Mouse (Mus musculus) heart, embryonic 15.5 days (tissue): ENCODE data around the gene Cct4. TPM values are rescaled to one million over a fixed set of nuclear protein-coding genes. Genes with fewer than 3 reads are reported as not detected.

Experiments
- ATAC-seq: fragments of 200-750 bp; cut with Nextera tagmentation; replicated peaks from 2 replicates; pipeline ENCODE4 v1.8.0; 2017; ENCODE audit warnings: low read depth, moderate TSS enrichment; ENCODE audit not compliant: insufficient number of reproducible peaks, insufficient read depth, low FRiP score
- H3K27ac ChIP-seq: fragments of 300-500 bp; sonication (generic); 2 replicates; pipeline ENCODE4 v1.5.1; 2015; ENCODE audit warnings: mild to moderate bottlenecking, inconsistent platforms
- H3K27me3 ChIP-seq: fragments of 300-500 bp; sonication (generic); 2 replicates; pipeline ENCODE4 v1.6.1; 2015; ENCODE audit warnings: inconsistent platforms
- H3K36me3 ChIP-seq: fragments of 300-500 bp; sonication (generic); 2 replicates; pipeline ENCODE4 v1.6.1; 2015; ENCODE audit warnings: mild to moderate bottlenecking, inconsistent platforms
- H3K4me1 ChIP-seq: fragments of 300-500 bp; sonication (generic); replicated peaks from 2 replicates; pipeline ENCODE4 v1.6.1; 2015; ENCODE audit warnings: inconsistent platforms
- H3K4me2 ChIP-seq: fragments of 300-500 bp; sonication (generic); 2 replicates; pipeline ENCODE4 v1.6.1; 2015; ENCODE audit warnings: inconsistent platforms, mild to moderate bottlenecking, moderate library complexity
- H3K4me3 ChIP-seq: fragments of 300-500 bp; sonication (generic); 2 replicates; pipeline ENCODE4 v1.5.1; 2015; ENCODE audit warnings: mild to moderate bottlenecking, inconsistent platforms
- H3K9ac ChIP-seq: fragments of 300-500 bp; sonication (generic); 2 replicates; pipeline ENCODE4 v1.6.1; 2015; ENCODE audit warnings: mild to moderate bottlenecking, inconsistent platforms
- H3K9me3 ChIP-seq: fragments of 300-500 bp; sonication (generic); replicated peaks from 2 replicates; pipeline ENCODE4 v1.6.1; 2016; ENCODE audit warnings: inconsistent platforms
- WGBS: fragments of 180-500 bp; shearing (Covaris S2); methylation state at CpG from one replicate; pipeline ENCODE4 v1.1.7; 2015; ENCODE audit warnings: mixed read lengths; 5-methylcytosine and 5-hydroxymethylcytosine counted together
- polyA plus RNA-seq: library from polyadenylated mRNA; unstranded; fragments of >200 nt; fragmentation: Nextera tagmentation; extraction: Ambion mirVana; gene quantifications from 2 replicates; pipeline ENCODE4 v1.2.1, GENCODE M21; 2015

Gene Cct4
- polyA plus RNA-seq, 1 experiment from 2014 or later = 184 TPM

- H3K4me1 ChIP-seq = peaks cover 16% of the 10 kb centered on the region
- no peak for ATAC-seq
- H3K4me3 ChIP-seq = no peak overlapping the region
- WGBS = 75% methylated on average over 6 of the region's 6 CpGs
- H3K9ac ChIP-seq = no peak overlapping the region
- H3K36me3 ChIP-seq = 0 out of 2 replicates have a peak, but pooled peaks cover 5% of the 10 kb centered on the region
- H3K27ac ChIP-seq = 0 out of 2 replicates have a peak overlapping the region, but pooled peaks have one; percentile 98
- H3K27me3 ChIP-seq = no peaks in the 10 kb centered on the region
- H3K4me2 ChIP-seq = peak overlapping the region; percentile 77
- H3K9me3 ChIP-seq = no peaks in the 10 kb centered on the region
Measured at GRCm38 (mm10) chr11:22982846-22983245, 7.5 kb upstream of the Cct4 start.

- H3K4me3 ChIP-seq = no peak overlapping the region
- H3K27me3 ChIP-seq = no peaks in the 10 kb centered on the region
- no peaks in the 10 kb centered on the region for H3K9me3 ChIP-seq
- H3K4me2 ChIP-seq = no peak overlapping the region
- H3K4me1 ChIP-seq = peaks cover 10% of the 10 kb centered on the region
- no peak overlapping the region for H3K9ac ChIP-seq
- H3K36me3 ChIP-seq = no peaks in the 10 kb centered on the region
- WGBS = 74% methylated on average over 3 of the region's 3 CpGs
- ATAC-seq = no peak
- no peak overlapping the region for H3K27ac ChIP-seq
Measured at GRCm38 (mm10) chr11:22985510-22985909, 4.8 kb upstream of the Cct4 start.

GRCm38 (mm10) chr11:22987357-22987756 is 3.0 kb upstream of the Cct4 start:
- ATAC-seq = no peak
- H3K27me3 ChIP-seq = no peaks in the 10 kb centered on the region
- no peaks in the 10 kb centered on the region for H3K36me3 ChIP-seq
- WGBS = 46% methylated on average over 2 of the region's 2 CpGs
- H3K9ac ChIP-seq = no peak overlapping the region
- H3K9me3 ChIP-seq = no peaks in the 10 kb centered on the region
- peaks cover 12% of the 10 kb centered on the region for H3K4me1 ChIP-seq
- H3K4me2 ChIP-seq = no peak overlapping the region
- no peak overlapping the region for H3K27ac ChIP-seq
- no peak overlapping the region for H3K4me3 ChIP-seq

- Histone ChIP-seq H3K4me3 (peak overlapping the region; percentile 95), H3K36me3 (peaks cover 15% of the 10 kb centered on the region), H3K4me2 (peak overlapping the region; percentile 88), H3K4me1 (peaks cover 12% of the 10 kb centered on the region), H3K9me3 (no peaks in the 10 kb centered on the region), H3K9ac (peak overlapping the region; percentile 92), H3K27ac (peak overlapping the region; percentile 89), H3K27me3 (no peaks in the 10 kb centered on the region)
- no peak for ATAC-seq
- 32% methylated on average over 1 of the region's 1 CpGs for WGBS
Measured at GRCm38 (mm10) chr11:22989786-22990185, 533 bp upstream of the Cct4 start.

GRCm38 (mm10) chr11:22991218-22991835 is 1.0 kb downstream of the Cct4 start:
- peak overlapping the region; percentile 89; the same call in 1 of the 2 replicates for H3K27ac ChIP-seq
- H3K4me3 ChIP-seq = peak overlapping the region; percentile 95
- H3K4me2 ChIP-seq = peak overlapping the region; percentile 88
- H3K27me3 ChIP-seq = no peaks in the 10 kb centered on the region
- H3K9me3 ChIP-seq = no peaks in the 10 kb centered on the region
- WGBS = 6% methylated on average over 14 of the region's 14 CpGs
- H3K4me1 ChIP-seq = peaks cover 12% of the 10 kb centered on the region
- peak overlapping the region; percentile 92 for H3K9ac ChIP-seq
- H3K36me3 ChIP-seq = peaks cover 29% of the 10 kb centered on the region
- no peak for ATAC-seq

- H3K4me3 ChIP-seq = no peak overlapping the region
- no peaks in the 10 kb centered on the region for H3K9me3 ChIP-seq
- H3K9ac ChIP-seq = no peak overlapping the region
- H3K4me1 ChIP-seq = peaks cover 12% of the 10 kb centered on the region
- H3K27ac ChIP-seq = no peak overlapping the region
- no peak for ATAC-seq
- no peaks in the 10 kb centered on the region for H3K27me3 ChIP-seq
- WGBS = 81% methylated on average over 2 of the region's 2 CpGs
- no peak overlapping the region for H3K4me2 ChIP-seq
- H3K36me3 ChIP-seq = peaks cover 51% of the 10 kb centered on the region
Measured at GRCm38 (mm10) chr11:22994271-22994670, 4.0 kb downstream of the Cct4 start.

- peaks cover 63% of the 10 kb centered on the region for H3K36me3 ChIP-seq
- no peaks in the 10 kb centered on the region for H3K9me3 ChIP-seq
- no peak overlapping the region for H3K9ac ChIP-seq
- H3K27ac ChIP-seq = no peak overlapping the region
- H3K27me3 ChIP-seq = no peaks in the 10 kb centered on the region
- 91% methylated on average over 4 of the region's 4 CpGs for whole genome bisulfite sequencing
- no peak overlapping the region for H3K4me3 ChIP-seq
- no peak overlapping the region for H3K4me2 ChIP-seq
- ATAC-seq = no peak
- peaks cover 12% of the 10 kb centered on the region for H3K4me1 ChIP-seq
Measured at GRCm38 (mm10) chr11:22995461-22995860, 5.1 kb downstream of the Cct4 start.

GRCm38 (mm10) chr11:22998308-22998707 is 8.0 kb downstream of the Cct4 start:
- no peak overlapping the region for H3K27ac ChIP-seq
- no peaks in the 10 kb centered on the region for H3K9me3 ChIP-seq
- ATAC-seq = no peak
- H3K36me3 ChIP-seq = peaks cover 86% of the 10 kb centered on the region
- no peak overlapping the region for H3K9ac ChIP-seq
- H3K27me3 ChIP-seq = no peaks in the 10 kb centered on the region
- no peaks in the 10 kb centered on the region for H3K4me1 ChIP-seq
- H3K4me3 ChIP-seq = no peak overlapping the region
- WGBS = 71% methylated on average over 1 of the region's 1 CpGs
- no peak overlapping the region for H3K4me2 ChIP-seq

GRCm38 (mm10) chr11:23005276-23005675 is 15.0 kb downstream of the Cct4 start:
- Histone ChIP-seq H3K4me3 (no peak overlapping the region), H3K9ac (no peak overlapping the region), H3K36me3 (peaks cover 39% of the 10 kb centered on the region), H3K4me2 (no peak overlapping the region), H3K27me3 (no peaks in the 10 kb centered on the region), H3K27ac (no peak overlapping the region), H3K9me3 (no peaks in the 10 kb centered on the region), H3K4me1 (peaks cover 5% of the 10 kb centered on the region)
- ATAC-seq = no peak
- 97% methylated on average over 1 of the region's 1 CpGs for WGBS

- WGBS = 3% methylated on average over 6 of the region's 6 CpGs
- H3K4me1 ChIP-seq = peaks cover 5% of the 10 kb centered on the region
- no peaks in the 10 kb centered on the region for H3K27me3 ChIP-seq
- peak overlapping the region; percentile 49 for H3K9ac ChIP-seq
- H3K4me3 ChIP-seq = peak overlapping the region; percentile 74
- H3K27ac ChIP-seq = peak overlapping the region; percentile 88
- H3K4me2 ChIP-seq = peak overlapping the region; percentile 91
- H3K9me3 ChIP-seq = no peaks in the 10 kb centered on the region
- no peak for ATAC-seq
- peaks cover 23% of the 10 kb centered on the region for H3K36me3 ChIP-seq
Measured at GRCm38 (mm10) chr11:23007166-23007480, 16.8 kb downstream of the Cct4 start.

GRCm38 (mm10) chr11:23007481-23008180 is 17.3 kb downstream of the Cct4 start, which contains the start of gene Fam161a:
Gene Fam161a (plus strand): TSS chr11:23007531.
- peak within 1 kb of the TSS; percentile 91 for H3K4me2 ChIP-seq
- WGBS = 1% methylated on average over 22 of the region's 22 CpGs
- H3K36me3 ChIP-seq = peaks cover 18% of the 10 kb centered on the region
- no peaks in the 10 kb centered on the region for H3K9me3 ChIP-seq
- H3K4me1 ChIP-seq = peaks cover 5% of the 10 kb centered on the region
- peak within 1 kb of the TSS; percentile 70 for H3K9ac ChIP-seq
- H3K27me3 ChIP-seq = no peaks in the 10 kb centered on the region
- peak within 1 kb of the TSS; percentile 88 for H3K27ac ChIP-seq
- ATAC-seq = peak; percentile 92
- H3K4me3 ChIP-seq = peak within 1 kb of the TSS; percentile 74
